Mouse (Mus musculus) urinary bladder, postnatal 10 days (tissue): ENCODE measurements around the gene Pik3r6.

Source experiments
- DNase-seq: peaks from one replicate; pipeline ENCODE4 v3.0.0; 2022; ENCODE audit warnings: low spot score

Gene Pik3r6

DNA sequence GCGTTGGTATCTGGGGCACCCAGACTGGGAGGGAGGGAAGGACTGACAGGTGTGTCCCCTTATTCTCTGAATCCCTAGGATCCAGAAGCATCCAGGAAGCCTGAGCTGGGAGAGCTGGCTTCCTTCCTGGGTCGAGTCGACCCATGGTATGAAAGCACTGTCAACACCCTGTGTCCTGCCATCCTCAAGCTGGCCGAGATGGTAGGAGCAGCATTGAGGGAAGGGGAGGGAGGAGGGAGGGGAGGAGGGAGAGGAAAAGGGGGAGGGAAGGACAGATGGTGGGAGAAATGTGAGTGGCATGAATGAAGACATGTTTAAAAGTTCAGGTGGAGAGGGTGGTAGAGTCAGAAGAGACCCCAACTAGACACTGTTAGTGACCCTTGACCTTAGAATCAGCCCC, 33.2 kb downstream of the Pik3r6 start:
- no peak for DNase-seq

DNA sequence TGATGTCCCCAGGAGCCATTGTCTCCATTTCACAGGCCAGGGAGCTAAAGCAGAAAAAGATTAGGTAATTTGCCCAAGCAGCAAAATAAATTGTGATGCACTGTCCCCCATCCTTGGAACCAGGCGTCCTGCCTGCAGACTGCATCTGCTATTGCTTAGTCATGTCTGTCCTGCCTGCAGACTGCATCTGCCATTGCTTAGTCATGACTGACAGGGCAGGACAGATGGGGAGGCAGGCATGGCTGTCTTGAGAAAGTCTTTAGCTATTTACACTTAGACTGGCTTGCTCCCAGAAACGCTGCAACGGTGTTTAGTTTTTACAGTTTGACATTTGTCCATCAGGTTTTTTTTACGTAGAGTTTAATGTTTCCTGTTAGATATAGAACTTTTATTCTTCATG, 33.6 kb downstream of the Pik3r6 start:
- DNase-seq = no peak

DNA sequence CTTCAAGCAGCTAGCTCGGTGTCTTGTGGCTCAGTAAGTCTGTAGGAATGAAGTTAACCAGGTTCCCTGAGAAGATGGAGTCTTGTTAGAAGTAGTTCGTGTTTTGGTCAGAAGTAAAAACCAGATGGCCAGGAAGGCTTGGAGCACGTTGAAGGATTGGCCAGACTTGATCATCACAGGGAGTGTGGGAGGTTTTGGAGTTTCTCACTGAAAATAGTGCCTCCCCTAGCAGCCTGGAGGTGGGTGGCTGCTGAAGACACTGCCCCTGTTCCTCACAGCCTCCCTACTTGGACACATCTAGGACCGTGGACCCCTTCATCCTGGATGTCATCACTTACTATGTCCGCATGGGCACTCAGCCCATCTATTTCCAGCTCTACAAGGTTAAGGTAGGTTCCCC, 36.8 kb downstream of the Pik3r6 start:
- DNase-seq = no peak

DNA sequence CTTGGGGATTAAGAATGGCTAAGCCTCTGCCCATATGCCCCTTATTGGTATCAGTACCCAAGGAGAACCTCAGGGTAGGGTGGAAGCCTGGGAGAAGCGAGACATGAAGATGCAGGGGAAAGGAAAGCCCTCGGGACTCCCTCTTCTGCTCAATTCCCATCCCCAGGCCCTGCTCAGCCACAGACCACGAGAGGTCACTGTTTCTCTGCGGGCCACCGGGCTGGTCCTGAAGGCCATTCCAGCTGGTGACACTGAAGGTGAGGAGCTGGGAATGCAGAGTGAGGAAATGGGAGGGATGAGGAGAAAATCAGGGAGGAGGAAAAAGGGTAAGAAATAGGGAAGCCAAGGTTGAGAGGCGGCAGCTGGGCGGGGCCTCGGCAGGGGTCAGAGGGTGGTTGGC, 41.7 kb downstream of the Pik3r6 start:
- DNase-seq = no peak

DNA sequence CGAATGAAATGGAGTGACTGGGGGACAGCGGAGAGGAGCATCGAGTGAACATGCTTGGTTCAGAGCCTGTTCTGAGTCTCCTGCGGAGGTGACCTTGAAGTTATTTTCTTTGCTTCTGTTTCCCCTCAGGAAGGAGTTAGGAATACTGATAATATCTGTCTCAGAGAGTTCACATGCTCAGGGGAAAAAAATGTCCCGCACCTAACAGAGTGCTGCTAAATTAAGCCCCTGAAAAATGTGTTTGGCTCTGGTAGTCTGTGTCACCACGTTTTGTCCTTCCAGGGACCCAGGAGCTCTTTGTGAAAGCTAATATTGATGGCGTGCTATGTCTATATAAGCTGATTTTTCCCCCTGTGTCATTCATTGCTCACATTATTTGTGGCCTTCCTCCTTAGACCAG, 42.4 kb downstream of the Pik3r6 start:
- DNase-seq = no peak

- no peak for DNase-seq
These were observed 42.9 kb downstream of the Pik3r6 start for GRCm38 (mm10) chr11:68545682-68546222.

DNA sequence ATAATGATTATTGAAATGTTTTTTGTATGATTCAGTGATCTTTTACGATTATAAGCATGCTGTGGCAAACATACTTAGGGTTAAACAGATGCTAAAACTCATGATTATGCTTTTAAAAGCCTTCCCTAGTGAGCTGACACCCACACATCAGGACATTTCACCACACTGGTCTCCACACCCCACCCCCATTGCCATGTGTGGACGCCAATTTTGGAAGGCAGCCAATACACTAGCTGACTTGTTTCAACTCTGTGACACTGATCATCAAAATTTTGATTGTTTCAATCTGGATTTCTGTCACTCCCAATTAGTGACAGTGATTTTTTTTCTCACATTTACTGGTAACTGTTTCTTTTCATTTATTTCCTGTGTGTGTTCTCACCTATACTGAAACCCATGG, 44.7 kb downstream of the Pik3r6 start:
- no peak for DNase-seq

DNA sequence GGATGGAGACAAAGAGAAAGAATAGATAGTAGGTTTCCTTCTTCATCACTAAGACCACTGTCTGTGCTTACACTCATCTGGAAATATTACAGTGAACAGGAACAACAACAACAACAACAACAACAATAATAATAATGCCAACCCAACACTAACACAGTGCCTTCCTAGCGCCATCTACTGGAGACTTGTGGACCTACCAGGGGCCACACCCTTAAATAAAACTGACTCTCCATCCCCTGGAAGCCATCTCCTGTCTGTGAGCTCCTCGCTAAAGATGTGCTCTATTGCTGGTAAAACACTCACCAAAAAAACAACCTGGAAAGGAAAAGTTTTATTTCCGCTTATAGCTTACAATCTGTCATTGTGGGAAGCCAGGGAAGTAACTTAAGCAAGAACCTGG, 46.8 kb downstream of the Pik3r6 start:
- DNase-seq = no peak

DNA sequence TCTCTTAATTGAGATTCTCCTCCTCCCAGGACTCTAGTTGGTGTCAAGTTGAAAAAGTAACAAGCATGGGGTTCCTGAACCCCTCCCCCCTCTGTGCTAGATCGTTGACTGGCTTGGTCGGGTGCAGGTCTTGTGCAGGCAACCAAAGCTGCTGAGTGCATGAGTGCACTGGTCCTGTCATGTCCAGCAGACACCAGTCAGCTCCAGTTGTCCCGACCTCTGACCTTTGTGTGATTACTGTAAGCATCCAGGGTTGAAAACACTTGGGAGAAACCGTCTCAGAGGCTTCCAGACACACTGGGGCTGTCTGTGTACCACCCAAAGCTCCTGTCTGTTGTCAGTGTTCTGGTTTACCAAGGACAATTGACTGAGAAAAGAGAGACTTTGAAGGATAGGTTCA, 47.5 kb downstream of the Pik3r6 start:
- DNase-seq = no peak

GRCm38 (mm10) chr11:68553981-68554471, 51.2 kb downstream of the Pik3r6 start:
- no peak for DNase-seq

- no peak for DNase-seq
These were observed 53.2 kb downstream of the Pik3r6 start, which contains the start of gene Mfsd6l for GRCm38 (mm10) chr11:68555918-68556584. Gene Mfsd6l, plus strand, starts transcription at chr11:68556186.

- no peak for DNase-seq
These were observed 56.7 kb downstream of the Pik3r6 start for GRCm38 (mm10) chr11:68559546-68559945.

GRCm38 (mm10) chr11:68561957-68562950, 59.4 kb downstream of the Pik3r6 start:
- no peak for DNase-seq

- no peak for DNase-seq
These were observed 61.7 kb downstream of the Pik3r6 start for GRCm38 (mm10) chr11:68564356-68565031.

DNA sequence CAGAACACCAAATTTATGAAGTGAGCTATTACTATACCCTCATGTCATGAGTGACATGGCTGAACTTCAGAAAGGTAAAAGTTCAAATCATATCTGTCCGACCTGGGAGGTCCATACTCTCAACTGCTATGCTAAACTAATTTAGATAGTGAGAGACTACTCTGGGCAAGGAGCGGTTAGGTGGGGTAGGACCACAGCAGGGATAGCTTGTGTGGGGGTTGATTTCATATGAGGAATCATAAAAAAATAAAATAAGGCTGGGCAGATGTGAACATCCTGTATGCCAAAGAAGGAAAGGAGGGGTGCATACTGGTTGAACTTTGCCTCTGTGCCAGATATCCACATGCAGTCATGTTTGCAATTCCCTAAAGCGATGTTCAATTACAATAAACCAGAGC, 62.2 kb downstream of the Pik3r6 start:
- DNase-seq = no peak

DNA sequence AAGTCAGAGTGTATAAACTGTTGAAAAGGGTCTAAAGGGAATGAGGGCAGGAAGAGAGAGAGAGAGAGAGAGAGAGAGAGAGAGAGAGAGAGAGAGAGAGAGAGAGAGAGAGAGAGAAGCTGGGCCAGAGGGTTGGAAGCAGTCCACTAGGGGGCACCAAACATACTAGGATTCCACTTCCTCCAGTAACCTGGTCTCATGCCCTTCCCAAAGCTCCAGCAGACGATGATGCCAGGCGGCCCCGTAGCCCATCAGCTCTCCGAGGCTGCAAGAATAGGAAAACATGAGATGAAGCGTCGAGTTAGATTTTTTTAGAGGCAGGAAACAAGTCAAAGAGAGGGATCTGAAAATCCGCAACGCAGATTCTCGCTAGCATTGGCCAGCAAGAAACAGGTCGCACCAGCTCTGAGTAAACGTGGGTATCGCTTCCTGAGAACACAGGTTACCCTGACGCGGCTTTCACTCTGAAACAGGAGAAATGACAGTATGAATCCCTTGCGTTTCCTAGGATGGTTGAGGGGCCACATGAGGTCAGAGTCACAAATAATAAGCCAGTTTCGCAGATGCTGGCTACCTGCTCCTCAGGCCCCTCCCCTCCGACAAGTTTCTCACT, 63.7 kb downstream of the Pik3r6 start:
- DNase-seq = no peak

DNA sequence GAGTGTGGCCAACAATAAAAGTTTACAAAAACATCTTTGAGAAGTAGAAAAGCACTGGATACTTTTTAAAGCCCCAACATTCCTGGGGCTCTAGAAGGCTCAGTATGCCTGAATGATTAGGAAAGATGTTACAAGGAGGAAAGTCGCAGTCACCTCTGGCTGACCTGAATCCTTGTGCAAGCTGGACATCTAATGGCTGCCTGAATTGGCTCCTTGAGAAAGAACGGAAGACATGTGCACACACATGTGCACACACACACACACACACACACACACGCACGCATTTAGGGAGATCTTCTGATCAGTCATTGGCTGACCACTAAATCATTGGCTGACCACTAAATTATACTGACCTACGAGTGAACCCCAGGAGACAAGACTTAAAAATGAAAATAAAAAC, 68.0 kb downstream of the Pik3r6 start:
- DNase-seq = no peak

DNA sequence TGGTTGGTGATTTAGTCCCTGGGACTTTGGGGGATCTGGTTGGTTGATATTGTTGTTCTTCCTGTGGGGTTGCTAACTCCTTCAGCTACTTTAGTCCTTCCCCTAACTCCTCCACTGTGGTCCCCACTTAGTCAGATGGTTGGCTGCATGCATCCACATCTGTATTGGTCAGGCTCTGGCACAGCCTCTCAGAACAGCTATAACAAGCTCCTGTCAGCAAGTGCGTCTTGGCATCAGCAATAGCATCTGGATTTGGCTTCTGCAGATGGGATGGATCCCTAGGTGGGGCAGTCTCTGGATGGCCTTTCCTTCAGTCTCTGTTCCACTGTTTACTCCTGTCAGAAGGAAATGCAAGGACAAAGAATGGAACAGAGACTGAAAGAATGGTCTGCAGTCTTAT, 74.3 kb downstream of the Pik3r6 start:
- DNase-seq = no peak

DNA sequence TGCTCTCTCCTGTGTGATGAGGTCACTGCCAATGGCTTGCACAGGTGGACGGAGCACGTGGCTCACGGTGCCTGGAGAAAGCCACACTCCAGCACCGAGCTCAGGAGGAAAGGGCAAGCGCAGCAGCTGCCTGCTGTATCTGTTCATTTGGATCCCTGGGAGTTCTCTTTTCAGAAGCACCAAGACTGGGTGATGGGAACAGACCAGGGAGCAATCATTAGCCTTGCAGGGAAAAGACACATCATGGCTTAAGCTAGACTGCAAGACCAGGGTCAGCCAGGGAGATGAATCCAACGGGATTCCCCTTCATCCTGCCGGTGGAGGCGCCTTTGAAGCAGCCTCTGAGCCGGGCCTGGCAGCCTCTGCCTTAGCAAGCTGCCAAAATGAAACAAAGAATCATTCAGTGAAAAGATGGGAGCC, 76.7 kb downstream of the Pik3r6 start:
- DNase-seq = no peak

GRCm38 (mm10) chr11:68580566-68580965, 77.7 kb downstream of the Pik3r6 start:
- DNase-seq = no peak

DNA sequence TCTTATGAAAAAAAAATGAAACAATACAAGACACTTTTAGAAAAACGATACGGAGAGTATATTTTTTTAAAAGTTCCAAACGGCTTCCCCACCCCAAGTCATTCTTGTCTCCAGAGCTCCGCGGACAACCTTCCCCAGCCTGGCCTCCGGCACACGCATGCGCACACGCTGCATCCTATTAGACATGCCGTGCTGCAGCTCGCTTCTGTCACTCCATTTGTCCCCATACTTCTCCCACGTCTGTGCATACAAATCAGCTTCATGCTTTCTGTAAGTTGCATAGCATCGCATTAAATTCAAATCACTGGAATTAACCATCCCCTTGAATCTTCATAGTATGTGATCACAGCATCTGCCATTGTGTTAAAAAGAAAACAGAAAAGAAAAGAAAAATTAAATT, 80.4 kb downstream of the Pik3r6 start:
- DNase-seq = no peak
